Mouse (Mus musculus) olfactory bulb, adult 2 months (tissue): ENCODE data around the gene Ak5.

Experiments used
- CTCF ChIP-seq: fragments of 200-500 bp; IDR thresholded peaks from 2 replicates; pipeline ENCODE4 v1.5.1; 2012; ENCODE audit warnings: low read depth, mild to moderate bottlenecking, low read length, moderate library complexity; ENCODE audit not compliant: insufficient read depth
- POLR2A ChIP-seq: fragments of 200-500 bp; IDR thresholded peaks from 2 replicates; pipeline ENCODE4 v1.6.1; 2012; ENCODE audit warnings: mild to moderate bottlenecking, low read depth, low read length, moderate library complexity; ENCODE audit not compliant: insufficient read depth

GRCm38 (mm10) chr3:152521054-152521453 is 147.1 kb downstream of the Ak5 start:
- TF ChIP-seq POLR2A = no peak
- TF ChIP-seq CTCF = no peak
